Comparison of ENCODE assay signal across 9 mouse cellular contexts in the genomic region with DNA sequence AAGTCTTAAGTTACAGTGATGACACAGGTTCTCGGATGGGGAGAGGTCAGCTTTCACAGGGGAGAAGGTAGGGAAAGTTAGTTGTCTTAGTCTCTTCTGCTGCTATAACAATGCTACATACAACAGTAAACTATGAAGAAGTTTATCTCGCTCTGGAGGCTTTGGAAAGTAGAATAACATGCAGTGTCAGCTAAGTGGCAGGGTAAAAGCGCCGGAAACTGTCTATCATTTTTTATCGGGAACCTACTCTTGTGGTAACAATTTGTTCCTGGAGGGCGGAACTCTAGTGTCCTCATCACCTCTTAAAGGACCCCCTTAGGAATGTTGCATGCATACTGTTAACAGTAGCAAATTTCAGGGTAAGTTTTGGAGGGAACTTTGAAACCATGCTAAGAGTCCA. TPM values are rescaled to one million over a fixed set of nuclear protein-coding genes. Genes with fewer than 3 reads are reported as not detected.
DNase-seq lines count a peak whose midpoint lies in the region; ATAC-seq and TF ChIP-seq lines count a peak whose summit lies in the region.
"Had no signal": no experiment of that assay in that cellular context is flagged by ENCODE, and none has a peak within 500 bp of the region (broad histone marks: within the 10 kb centered on the region; RNA-seq: fewer than 3 reads in every experiment).

No protein-coding gene starts in this region.

- WGBS in heart, embryonic 14.5 days: 83% methylated on average over 6 of the region's 6 CpGs
- WGBS in hindbrain, embryonic 12.5 days: 92% methylated on average over 6 of the region's 6 CpGs
- WGBS in midbrain, embryonic 10.5 days: 93% methylated on average over 6 of the region's 6 CpGs

- no peaks in the 10 kb centered on the region; the same call in 1 of the 2 replicates for H3K36me3 ChIP-seq in heart, embryonic 14.5 days (ENCODE audit: control insufficient read depth, insufficient read depth, low read length)
- H3K36me3 ChIP-seq in G1E (replicated peaks): peaks cover 16% of the 10 kb centered on the region
- H3K36me3 ChIP-seq in hindbrain, embryonic 12.5 days: no peaks in the 10 kb centered on the region
- peaks cover 13% of the 10 kb centered on the region; the same call in 1 of the 2 replicates for H3K36me3 ChIP-seq in midbrain, embryonic 10.5 days

- no peak for TF ChIP-seq CTCF in G1E (IDR thresholded peaks at IDR 0.05; ENCODE audit: low read depth, low read length)

- ATAC-seq in heart, embryonic 14.5 days (ENCODE audit: insufficient number of reproducible peaks, insufficient read depth, low FRiP score, low read depth): no peak
- ATAC-seq in G1E (ENCODE audit: extremely low read depth, insufficient number of reproducible peaks, low FRiP score, poor library complexity, severe bottlenecking): no peak
- no peak for ATAC-seq in hindbrain, embryonic 12.5 days (ENCODE audit: low FRiP score)

- H3K4me2 ChIP-seq in heart, embryonic 14.5 days (ENCODE audit: low read length): peak overlapping the region; percentile 75
- H3K4me2 ChIP-seq in hindbrain, embryonic 12.5 days (replicated peaks): peak overlapping the region; percentile 77

- peak overlapping the region in 1 of 2 experiments; percentile 98; a peak in 2 of 4 replicates for H3K27ac ChIP-seq in heart, embryonic 14.5 days (replicated peaks in 1 of 2; ENCODE audit: control insufficient read depth in 1 of 2, insufficient read depth in 1 of 2, low read depth in 2 of 2, low read length in 2 of 2)
- no peak overlapping the region for H3K27ac ChIP-seq in hindbrain, embryonic 12.5 days
- H3K27ac ChIP-seq in midbrain, embryonic 10.5 days (replicated peaks): no peak overlapping the region

- H3K4me1 ChIP-seq in heart, embryonic 14.5 days (ENCODE audit: control insufficient read depth in 2 of 2, insufficient read depth in 2 of 2, low read length in 2 of 2): peaks cover 2 to 22% of the 10 kb centered on the region in 2 experiments; a peak in 3 of 4 replicates
- peaks cover 34% of the 10 kb centered on the region for H3K4me1 ChIP-seq in G1E (ENCODE audit: insufficient read depth, low read depth, low read length)
- H3K4me1 ChIP-seq in hindbrain, embryonic 12.5 days: peaks cover 29% of the 10 kb centered on the region
- H3K4me1 ChIP-seq in midbrain, embryonic 10.5 days: peaks cover 33% of the 10 kb centered on the region

- no peaks in the 10 kb centered on the region for H3K9me3 ChIP-seq in heart, embryonic 14.5 days (ENCODE audit: control insufficient read depth, low read length)
- no peaks in the 10 kb centered on the region for H3K9me3 ChIP-seq in G1E (replicated peaks)
- H3K9me3 ChIP-seq in hindbrain, embryonic 12.5 days (replicated peaks): no peaks in the 10 kb centered on the region
- H3K9me3 ChIP-seq in midbrain, embryonic 10.5 days (replicated peaks): no peaks in the 10 kb centered on the region

- no peaks in the 10 kb centered on the region for H3K27me3 ChIP-seq in heart, embryonic 14.5 days (ENCODE audit: control insufficient read depth, insufficient read depth, low read length)
- H3K27me3 ChIP-seq in G1E (ENCODE audit: insufficient read depth, low read length): no peaks in the 10 kb centered on the region
- H3K27me3 ChIP-seq in hindbrain, embryonic 12.5 days: no peaks in the 10 kb centered on the region
- H3K27me3 ChIP-seq in midbrain, embryonic 10.5 days (ENCODE audit: low read depth, poor library complexity, severe bottlenecking): no peaks in the 10 kb centered on the region

- H3K4me3 ChIP-seq in heart, embryonic 14.5 days (ENCODE audit: control insufficient read depth in 1 of 2, insufficient read depth in 1 of 2, low read depth in 1 of 2, low read length in 2 of 2): peak overlapping the region in 1 of 2 experiments; percentile 88; a peak in 2 of 4 replicates
- H3K4me3 ChIP-seq in G1E (ENCODE audit: low read depth, low read length): peak overlapping the region; percentile 83
- H3K4me3 ChIP-seq in hindbrain, embryonic 12.5 days: peak overlapping the region; percentile 95; the same call in 1 of the 2 replicates
- H3K4me3 ChIP-seq in midbrain, embryonic 10.5 days: peak overlapping the region; percentile 90; the same call in 1 of the 2 replicates

- no peak for DNase-seq in heart, adult 9 months (ENCODE audit: low spot score in 2 of 2)
- DNase-seq in G1E (ENCODE audit: low spot score): no peak
- DNase-seq in midbrain, embryonic 10.5 days (ENCODE audit: low spot score): no peak
- DNase-seq in layer of hippocampus, adult 9-11 months: no peak
- no peak for DNase-seq in layer of hippocampus, postnatal 10 days (ENCODE audit: low spot score in 2 of 2)
- no peak for DNase-seq in adipocyte (ENCODE audit: low spot score)
- DNase-seq: gastrocnemius, postnatal 14 days had no signal

- peak overlapping the region; percentile 98; the same call in 1 of the 2 replicates for H3K9ac ChIP-seq in heart, embryonic 14.5 days (ENCODE audit: low read length)
- H3K9ac ChIP-seq in hindbrain, embryonic 12.5 days: no peak overlapping the region

RNA-seq across cellular contexts. Expression of a gene that starts 1.3 kb away (rescaled TPM):
- polyA plus RNA-seq in heart, embryonic 14.5 days (2014; fragmentation: Nextera tagmentation; extraction: Ambion mirVana): 17.4 and 17.6 TPM in 2 replicates
- total RNA-seq in G1E (2014; fragmentation: Nextera tagmentation): 9.9 and 11.6 TPM in 2 replicates
- total RNA-seq in G1E (2017): 8.8 and 9.2 TPM in 2 replicates
- 8.2 and 11.3 TPM in 2 replicates for polyA plus RNA-seq in G1E (2012)
- 10.3 and 10.4 TPM in 2 replicates for polyA plus RNA-seq in hindbrain, embryonic 12.5 days (2016; fragmentation: Nextera tagmentation; extraction: Ambion mirVana)
- 3.7 and 6.6 TPM in 2 replicates for polyA plus RNA-seq in midbrain, embryonic 10.5 days (2016; fragmentation: Nextera tagmentation; extraction: Ambion mirVana)
- 10 to 100 TPM; 58.7 to 62.7 TPM for total RNA-seq in layer of hippocampus, postnatal 10 days (2021)
